Mouse (Mus musculus) neural tube, embryonic 12.5 days (tissue): Measurements from ENCODE around the gene Carns1. TPM values are rescaled to one million over a fixed set of nuclear protein-coding genes. Genes with fewer than 3 reads are reported as not detected.

Experiments
- ATAC-seq: fragments of 200-750 bp; cut with Nextera tagmentation; 2 replicates; pipeline ENCODE4 v1.8.0; 2017; ENCODE audit warnings: low read depth, mild to moderate bottlenecking, moderate TSS enrichment, moderate library complexity; ENCODE audit not compliant: low FRiP score
- H3K27ac ChIP-seq: fragments of 300-500 bp; sonication (generic); 2 replicates; pipeline ENCODE4 v1.5.1; 2016
- H3K27me3 ChIP-seq: fragments of 300-500 bp; sonication (generic); replicated peaks from 2 replicates; pipeline ENCODE4 v1.6.1; 2016; ENCODE audit warnings: mild to moderate bottlenecking
- H3K36me3 ChIP-seq: fragments of 300-500 bp; sonication (generic); 2 replicates; pipeline ENCODE4 v1.6.1; 2016; ENCODE audit warnings: mild to moderate bottlenecking
- H3K4me1 ChIP-seq: fragments of 300-500 bp; sonication (generic); 2 replicates; pipeline ENCODE4 v1.6.1; 2016
- H3K4me2 ChIP-seq: fragments of 300-500 bp; sonication (generic); replicated peaks from 2 replicates; pipeline ENCODE4 v1.6.1; 2016; ENCODE audit warnings: mild to moderate bottlenecking
- H3K4me3 ChIP-seq: fragments of 300-500 bp; sonication (generic); 2 replicates; pipeline ENCODE4 v1.5.1; 2016
- H3K9ac ChIP-seq: fragments of 300-500 bp; sonication (generic); 2 replicates; pipeline ENCODE4 v1.6.1; 2016; ENCODE audit warnings: mild to moderate bottlenecking
- H3K9me3 ChIP-seq: fragments of 300-500 bp; sonication (generic); 2 replicates; pipeline ENCODE4 v1.6.1; 2016; ENCODE audit warnings: mild to moderate bottlenecking
- WGBS: fragments of 180-500 bp; shearing (Covaris S2); methylation state at CpG from one replicate; pipeline ENCODE4 v1.1.7; 2016; 5-methylcytosine and 5-hydroxymethylcytosine counted together
- polyA plus RNA-seq: library from polyadenylated mRNA; unstranded; fragments of >200 nt; fragmentation: Nextera tagmentation; extraction: Ambion mirVana; gene quantifications from 2 replicates; pipeline ENCODE4 v1.2.1, GENCODE M21; 2016

The Carns1 gene
- polyA plus RNA-seq, result 3.9 and 4.8 TPM in 2 replicates

DNA sequence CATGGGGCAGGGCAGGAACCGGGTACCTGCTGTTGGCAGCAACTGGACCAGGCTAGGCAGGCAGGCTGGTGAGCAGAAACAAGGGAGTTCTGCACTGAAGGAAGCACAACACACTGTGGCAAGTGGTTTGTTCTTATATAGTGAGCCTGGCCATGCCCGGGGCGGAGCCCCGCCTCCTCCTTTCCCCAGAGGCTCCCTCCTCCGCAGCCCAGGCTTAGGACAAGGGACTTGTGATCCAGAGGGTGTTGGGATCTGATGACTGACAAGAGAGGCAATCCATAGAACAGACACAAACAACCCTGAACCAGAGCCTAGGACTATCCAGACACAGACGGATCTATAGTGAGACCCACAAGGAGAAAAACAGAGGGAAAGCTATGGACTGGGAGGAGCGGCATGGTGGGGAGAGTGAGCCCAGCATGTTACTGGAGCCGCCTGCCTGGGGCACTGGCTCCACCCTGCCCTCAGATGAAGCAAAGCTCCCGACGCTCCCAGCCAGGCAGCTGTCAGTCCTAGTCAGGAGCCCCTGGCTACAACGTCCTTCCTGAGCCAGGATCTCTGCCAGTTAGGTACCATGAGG is at the start of gene Carns1:
Carns1 (minus strand) TSS at position 112 of the 580 bp plus-strand sequence.
- H3K4me1 ChIP-seq, result peaks cover 8% of the 10 kb centered on the region
- H3K4me3 ChIP-seq, result no peak within 1 kb of the TSS
- H3K9ac ChIP-seq, result peak within 1 kb of the TSS; percentile 33
- peak within 1 kb of the TSS; percentile 48 for H3K4me2 ChIP-seq
- 2% methylated on average over 11 of the region's 11 CpGs for WGBS
- H3K36me3 ChIP-seq, result no peaks in the 10 kb centered on the region
- no peaks in the 10 kb centered on the region for H3K27me3 ChIP-seq
- peak; percentile 44; the same call in 1 of the 2 replicates for ATAC-seq
- H3K9me3 ChIP-seq, result no peaks in the 10 kb centered on the region
- H3K27ac ChIP-seq, result no peak within 1 kb of the TSS

DNA sequence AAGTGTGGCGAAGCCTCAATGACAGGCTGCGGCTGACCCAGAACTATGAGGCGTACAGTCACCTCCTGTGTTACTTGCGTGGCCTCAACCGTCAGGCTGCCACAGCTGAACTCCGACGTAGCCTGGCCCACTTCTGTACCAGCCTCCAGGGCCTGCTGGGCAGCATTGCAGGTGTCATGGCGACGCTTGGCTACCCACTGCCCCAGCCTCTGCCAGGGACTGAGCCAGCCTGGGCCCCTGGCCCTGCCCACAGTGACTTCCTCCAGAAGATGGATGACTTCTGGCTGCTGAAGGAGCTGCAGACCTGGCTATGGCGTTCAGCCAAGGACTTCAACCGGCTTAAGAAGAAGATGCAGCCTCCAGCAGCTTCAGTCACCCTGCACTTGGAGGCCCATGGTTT is 46.9 kb upstream of the Carns1 start:
- Histone ChIP-seq H3K4me2 (no peak overlapping the region), H3K4me1 (0 out of 2 replicates have a peak, but pooled peaks cover 7% of the 10 kb centered on the region), H3K36me3 (no peaks in the 10 kb centered on the region), H3K9me3 (no peaks in the 10 kb centered on the region), H3K4me3 (no peak overlapping the region), H3K27ac (no peak overlapping the region), H3K9ac (no peak overlapping the region), H3K27me3 (peaks cover 24% of the 10 kb centered on the region)
- WGBS, result 81% methylated on average over 11 of the region's 11 CpGs
- ATAC-seq, result no peak

DNA sequence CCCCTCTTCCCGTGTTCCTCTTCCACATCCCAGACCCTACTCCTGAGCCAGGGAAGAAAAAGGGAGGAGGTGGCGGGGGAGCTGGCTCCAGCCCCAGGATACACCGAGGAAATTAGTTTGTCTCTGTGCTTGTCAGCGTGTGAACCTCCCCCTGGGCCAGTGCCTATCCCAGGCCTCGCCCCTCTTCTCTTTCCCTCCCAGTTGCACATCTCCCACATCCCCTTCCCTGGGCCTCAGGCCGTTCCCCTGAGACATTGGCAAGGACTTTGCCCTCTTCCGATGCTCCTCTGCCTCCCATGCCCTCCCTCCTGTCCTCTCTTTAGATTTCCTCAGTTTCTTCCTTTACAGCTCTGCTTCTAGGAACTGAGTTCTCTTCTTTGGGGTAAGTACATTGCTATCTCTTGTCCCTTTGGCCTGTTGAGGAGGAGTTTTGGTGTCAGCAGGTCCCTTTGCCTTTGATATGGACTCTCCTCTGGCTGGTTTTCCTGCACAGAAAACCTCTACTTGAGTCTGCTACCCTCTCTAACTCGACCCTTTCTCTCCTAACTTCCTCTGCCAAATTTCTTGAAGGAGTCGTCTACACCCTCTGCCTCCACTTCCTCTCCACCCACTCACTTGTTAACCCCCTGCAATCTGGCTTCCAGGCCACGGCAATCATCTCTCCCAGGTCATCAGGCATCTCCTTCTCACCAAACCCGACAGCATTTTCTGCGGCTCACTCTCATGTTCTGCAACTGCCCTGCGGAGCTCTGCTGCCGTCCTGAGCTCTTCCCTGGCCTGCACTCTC is 45.9 kb upstream of the Carns1 start:
- Histone ChIP-seq H3K27me3 (peaks cover 34% of the 10 kb centered on the region), H3K4me2 (no peak overlapping the region), H3K4me3 (no peak overlapping the region), H3K4me1 (peaks cover 12% of the 10 kb centered on the region; the same call in 1 of the 2 replicates), H3K9ac (no peak overlapping the region), H3K9me3 (no peaks in the 10 kb centered on the region), H3K27ac (no peak overlapping the region), H3K36me3 (no peaks in the 10 kb centered on the region)
- ATAC-seq, result no peak
- 56% methylated on average over 14 of the region's 14 CpGs for WGBS

DNA sequence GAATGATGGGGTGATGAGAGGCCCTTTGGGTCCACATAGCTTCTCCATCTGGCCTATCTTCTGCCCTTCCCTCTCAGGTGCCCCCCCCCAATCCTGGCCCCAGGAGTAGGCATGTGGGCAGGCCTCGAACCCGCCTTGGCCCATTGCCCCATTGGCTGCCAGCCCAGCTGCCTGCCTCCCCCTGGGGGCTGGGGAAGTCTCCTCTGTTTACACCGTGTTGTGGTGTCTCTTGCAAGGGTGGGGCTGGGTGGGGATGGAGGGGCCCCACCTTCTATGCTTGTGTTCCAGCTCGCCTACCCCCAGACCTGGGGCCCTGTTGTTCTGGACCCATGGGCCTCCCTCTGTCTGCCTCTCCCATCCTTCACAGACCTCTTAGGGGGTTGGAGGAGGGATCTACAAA is 45.1 kb upstream of the Carns1 start:
- no peak for ATAC-seq
- Histone ChIP-seq H3K9me3 (no peaks in the 10 kb centered on the region), H3K36me3 (no peaks in the 10 kb centered on the region), H3K4me3 (no peak overlapping the region), H3K27ac (no peak overlapping the region), H3K27me3 (peaks cover 39% of the 10 kb centered on the region), H3K4me2 (no peak overlapping the region), H3K9ac (no peak overlapping the region), H3K4me1 (peaks cover 17% of the 10 kb centered on the region)
- WGBS, result 74% methylated on average over 4 of the region's 4 CpGs

DNA sequence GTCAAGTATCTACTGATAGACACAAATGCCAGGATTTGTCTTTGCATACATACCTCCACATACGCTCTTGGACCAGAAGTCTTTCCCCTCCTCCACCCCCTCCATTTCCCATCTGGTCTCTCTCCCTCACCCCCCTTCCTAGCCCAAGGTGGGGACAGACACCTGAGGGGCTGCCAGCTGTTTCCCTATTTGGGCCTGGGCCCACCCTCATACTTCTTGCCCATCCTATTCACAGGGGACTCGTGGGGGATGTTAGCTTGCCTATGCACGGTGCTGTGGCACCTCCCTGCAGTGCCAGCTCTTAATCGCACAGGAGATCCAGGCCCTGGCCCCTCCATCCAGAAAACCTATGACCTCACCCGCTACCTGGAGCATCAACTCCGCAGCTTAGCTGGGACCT is 44.7 kb upstream of the Carns1 start:
- no peak for ATAC-seq
- Histone ChIP-seq H3K4me2 (no peak overlapping the region), H3K4me3 (no peak overlapping the region), H3K27me3 (peaks cover 44% of the 10 kb centered on the region), H3K9ac (no peak overlapping the region), H3K9me3 (no peaks in the 10 kb centered on the region), H3K4me1 (peaks cover 22% of the 10 kb centered on the region), H3K36me3 (no peaks in the 10 kb centered on the region), H3K27ac (no peak overlapping the region)
- 84% methylated on average over 6 of the region's 6 CpGs for WGBS

DNA sequence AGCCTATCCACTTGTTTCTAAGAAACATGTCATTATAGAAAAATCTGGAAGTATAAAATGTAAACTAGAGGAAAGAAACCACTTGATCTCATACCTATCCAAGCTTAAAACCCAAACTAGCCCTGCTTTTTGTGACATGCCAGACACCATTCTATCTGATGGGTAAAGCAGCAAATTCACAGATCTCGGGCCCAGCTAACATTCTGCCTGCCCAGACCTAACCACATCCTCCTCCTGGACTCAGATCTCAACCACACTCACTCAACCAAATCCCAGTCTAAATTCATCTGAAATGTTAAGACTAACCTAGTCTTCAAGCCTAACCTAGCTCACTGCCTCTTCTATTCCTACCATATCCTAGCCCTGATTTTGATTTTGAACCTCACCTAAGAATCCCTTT is 43.5 kb upstream of the Carns1 start:
- Histone ChIP-seq H3K9ac (no peak overlapping the region), H3K36me3 (no peaks in the 10 kb centered on the region), H3K9me3 (no peaks in the 10 kb centered on the region), H3K4me1 (peaks cover 34% of the 10 kb centered on the region), H3K27ac (no peak overlapping the region), H3K4me3 (no peak overlapping the region), H3K27me3 (peaks cover 56% of the 10 kb centered on the region), H3K4me2 (no peak overlapping the region)
- 83% methylated on average over 1 of the region's 1 CpGs for WGBS
- ATAC-seq, result no peak

DNA sequence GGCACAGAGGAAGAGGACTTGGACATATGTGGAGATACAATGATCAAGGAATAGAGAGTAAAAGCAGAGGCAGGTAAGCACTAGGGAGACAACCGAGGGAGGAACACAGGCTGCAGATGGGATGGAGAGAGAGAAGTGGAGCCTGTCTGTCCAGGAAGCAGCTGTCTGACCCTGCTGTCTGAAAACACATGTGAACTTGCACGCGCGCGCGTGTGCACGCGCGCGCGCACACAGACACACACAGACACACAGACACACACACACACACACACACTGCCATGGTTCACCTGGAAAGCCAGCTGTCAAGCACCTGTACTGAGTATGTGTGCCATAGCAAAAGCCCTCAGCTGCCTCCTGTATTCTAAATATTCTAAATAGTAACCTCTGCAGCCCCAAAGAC is 43.0 kb upstream of the Carns1 start:
- Histone ChIP-seq H3K4me3 (no peak overlapping the region), H3K9me3 (no peaks in the 10 kb centered on the region), H3K36me3 (no peaks in the 10 kb centered on the region), H3K4me1 (peaks cover 38% of the 10 kb centered on the region), H3K27me3 (peaks cover 60% of the 10 kb centered on the region), H3K27ac (no peak overlapping the region), H3K9ac (no peak overlapping the region), H3K4me2 (no peak overlapping the region)
- 83% methylated on average over 11 of the region's 11 CpGs for WGBS
- ATAC-seq, result no peak

DNA sequence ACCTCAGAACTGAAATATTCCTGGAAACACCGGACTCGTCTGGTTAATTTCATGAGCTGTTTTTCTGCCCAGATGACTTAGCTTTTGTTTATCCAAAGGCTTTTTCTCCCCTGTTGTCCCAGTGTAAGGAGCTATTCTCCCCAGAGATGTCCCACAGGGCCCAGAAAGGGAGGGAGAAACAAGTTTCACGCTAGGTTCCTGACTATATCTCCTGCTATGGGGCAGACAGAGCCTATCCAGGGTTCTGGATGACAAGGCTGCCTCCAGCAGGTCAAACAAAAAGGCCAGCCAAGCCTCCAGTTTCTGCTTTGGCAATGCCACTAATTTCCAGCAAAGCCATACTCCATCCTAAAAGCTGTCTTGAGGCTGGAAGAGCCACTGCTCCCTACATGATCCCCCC is 42.6 kb upstream of the Carns1 start:
- no peak for ATAC-seq
- 61% methylated on average over 3 of the region's 3 CpGs for WGBS
- Histone ChIP-seq H3K27me3 (peaks cover 65% of the 10 kb centered on the region), H3K9ac (no peak overlapping the region), H3K4me3 (no peak overlapping the region), H3K4me1 (peaks cover 38% of the 10 kb centered on the region), H3K27ac (no peak overlapping the region), H3K9me3 (no peaks in the 10 kb centered on the region), H3K4me2 (no peak overlapping the region), H3K36me3 (no peaks in the 10 kb centered on the region)

DNA sequence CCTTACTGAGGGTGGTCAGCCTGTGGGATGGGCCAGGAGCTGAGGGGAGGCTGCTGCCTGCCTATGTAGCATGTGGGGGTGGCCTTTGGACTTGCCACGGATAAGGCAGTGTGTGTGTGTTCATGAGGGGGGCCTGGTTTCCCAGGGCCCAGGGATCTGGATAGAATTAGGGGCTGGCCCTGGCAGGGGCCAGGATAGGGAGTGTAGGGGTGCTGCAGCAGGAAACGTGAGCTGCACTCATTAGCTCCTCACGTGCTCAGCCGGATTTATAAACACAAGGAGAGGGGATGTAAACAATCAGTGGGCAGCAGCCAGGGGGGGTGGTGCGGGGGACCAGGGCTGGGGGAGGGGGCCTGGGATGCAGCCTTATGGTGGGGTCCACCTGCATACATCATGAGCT is 41.9 kb upstream of the Carns1 start:
- Histone ChIP-seq H3K4me1 (peaks cover 35% of the 10 kb centered on the region), H3K27me3 (peaks cover 71% of the 10 kb centered on the region), H3K4me3 (peak overlapping the region; percentile 2; the same call in 1 of the 2 replicates), H3K9ac (no peak overlapping the region), H3K27ac (no peak overlapping the region), H3K4me2 (0 out of 2 replicates have a peak overlapping the region, but pooled peaks have one; percentile 12), H3K9me3 (no peaks in the 10 kb centered on the region), H3K36me3 (no peaks in the 10 kb centered on the region)
- 13% methylated on average over 5 of the region's 5 CpGs for WGBS
- no peak for ATAC-seq

DNA sequence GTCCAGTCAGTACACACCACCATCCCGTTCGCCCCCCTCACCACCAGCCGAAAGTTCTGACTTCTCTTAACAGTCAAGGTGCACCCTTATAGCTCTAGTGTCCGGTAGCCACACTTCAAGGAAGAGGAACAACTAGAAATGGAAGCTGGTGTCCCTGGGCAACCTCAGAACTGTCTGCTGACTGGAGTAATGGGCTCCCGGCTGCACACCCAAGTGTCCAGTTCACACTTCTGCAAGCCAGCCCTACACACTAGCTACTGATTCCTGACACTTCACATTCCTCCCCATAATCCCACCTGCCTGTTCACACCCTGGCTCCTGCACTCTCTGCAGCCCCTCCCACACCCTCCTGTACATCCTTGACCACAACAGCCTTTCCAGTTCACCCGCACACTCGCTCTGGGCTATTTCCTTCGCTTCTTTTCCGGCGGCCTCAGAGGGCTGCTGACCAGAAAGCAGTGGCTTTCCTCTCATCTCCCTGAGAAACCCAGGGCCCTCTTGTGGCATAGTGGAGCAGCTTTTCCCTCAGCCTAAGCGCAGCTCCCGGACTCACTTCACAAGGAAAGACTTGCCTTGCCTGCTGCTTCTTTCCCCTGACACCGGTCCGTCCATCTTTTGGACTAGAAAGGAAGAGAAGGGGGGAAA is 40.9 kb upstream of the Carns1 start:
- no peak overlapping the region for H3K9ac ChIP-seq
- H3K36me3 ChIP-seq, result no peaks in the 10 kb centered on the region
- WGBS, result 21% methylated on average over 14 of the region's 14 CpGs
- peaks cover 79% of the 10 kb centered on the region for H3K27me3 ChIP-seq
- peak overlapping the region; percentile 3; the same call in 1 of the 2 replicates for H3K4me3 ChIP-seq
- H3K9me3 ChIP-seq, result no peaks in the 10 kb centered on the region
- H3K4me1 ChIP-seq, result peaks cover 31% of the 10 kb centered on the region
- no peak overlapping the region for H3K27ac ChIP-seq
- H3K4me2 ChIP-seq, result peak overlapping the region; percentile 35
- ATAC-seq, result no peak

DNA sequence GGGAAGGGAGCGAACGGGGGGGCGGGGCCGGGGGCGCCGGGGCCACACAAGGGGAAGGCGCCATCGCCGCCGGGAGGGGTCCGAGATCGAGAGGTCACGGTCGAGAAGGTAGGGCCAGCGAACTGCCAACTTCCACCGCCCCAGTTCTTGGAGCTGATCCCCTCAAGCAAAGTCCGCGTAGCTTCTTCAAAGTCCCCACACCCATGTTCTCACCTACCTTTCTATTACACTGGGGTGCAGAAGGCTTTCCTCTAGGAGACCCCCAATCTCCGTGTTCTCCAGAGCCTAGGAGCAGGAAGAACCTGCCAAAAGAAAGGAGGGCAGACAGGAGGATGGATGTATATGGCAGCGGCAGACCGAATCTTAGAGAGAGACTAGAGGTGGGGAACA is 40.2 kb upstream of the Carns1 start:
- Histone ChIP-seq H3K4me3 (peak overlapping the region; percentile 56), H3K4me1 (peaks cover 31% of the 10 kb centered on the region), H3K27ac (no peak overlapping the region), H3K9ac (peak overlapping the region; percentile 68), H3K27me3 (peaks cover 77% of the 10 kb centered on the region), H3K9me3 (no peaks in the 10 kb centered on the region), H3K36me3 (no peaks in the 10 kb centered on the region), H3K4me2 (peak overlapping the region; percentile 98)
- WGBS, result 2% methylated on average over 15 of the region's 21 CpGs
- ATAC-seq, result no peak

DNA sequence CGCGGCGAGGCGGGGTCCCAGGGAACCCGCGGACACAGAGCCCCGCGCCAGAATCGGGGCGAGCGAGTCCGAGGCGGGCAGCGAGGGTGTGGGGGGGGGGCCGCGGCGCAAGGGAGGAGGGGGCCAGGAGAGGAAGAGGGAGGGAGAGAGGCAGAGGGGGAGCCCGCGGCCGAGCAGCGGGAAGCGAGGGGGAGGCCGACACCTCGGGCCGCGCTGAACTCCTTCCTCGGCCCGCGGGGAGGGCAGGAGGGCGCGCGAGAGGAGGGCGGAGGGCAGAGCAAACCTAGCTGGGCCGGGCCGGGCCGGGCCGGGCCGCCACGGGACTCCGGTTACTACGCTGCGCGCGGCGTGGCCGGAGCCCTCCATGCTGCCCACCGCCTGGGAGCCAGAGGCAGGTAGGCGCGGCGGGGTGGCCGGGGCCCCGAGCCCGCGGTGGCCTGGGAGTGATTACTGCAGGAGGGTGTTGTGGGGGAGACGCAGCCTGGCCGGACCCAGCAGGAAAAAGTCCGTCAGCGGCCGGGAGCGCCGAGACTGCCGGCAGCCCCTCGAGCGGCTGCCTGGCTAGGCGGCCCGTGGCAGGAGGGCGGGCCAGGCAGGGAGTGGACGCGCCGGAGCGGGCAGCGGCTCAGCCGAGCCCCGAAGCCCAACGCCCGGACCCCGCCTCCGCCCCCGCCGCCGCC is 39.6 kb upstream of the Carns1 start:
- Histone ChIP-seq H3K9me3 (no peaks in the 10 kb centered on the region), H3K4me1 (peaks cover 31% of the 10 kb centered on the region), H3K9ac (peak overlapping the region; percentile 68), H3K36me3 (no peaks in the 10 kb centered on the region), H3K4me2 (peak overlapping the region; percentile 98), H3K27me3 (peaks cover 74% of the 10 kb centered on the region), H3K4me3 (peak overlapping the region; percentile 56), H3K27ac (no peak overlapping the region)
- WGBS, result 1% methylated on average over 64 of the region's 81 CpGs
- peak; percentile 45; the same call in 1 of the 2 replicates for ATAC-seq
